Mouse (Mus musculus) bone marrow macrophage, adult 2 months (primary cell): ENCODE measurements at regions not wholly inside any gene's neighbourhood (a gene's known extent, or its start where the extent isn't known, plus 50 kb on each side); places are given as distances from the start of the nearest gene placed in this dataset.

Experiments
- CTCF ChIP-seq: IDR thresholded peaks from 2 replicates; pipeline ENCODE4 v1.5.1; 2012; ENCODE audit warnings: low read depth, mild to moderate bottlenecking, low read length, moderate library complexity
- POLR2A ChIP-seq: IDR thresholded peaks from 2 replicates; pipeline ENCODE4 v1.6.1; 2012; ENCODE audit warnings: mild to moderate bottlenecking, low read depth, low read length, borderline replicate concordance

DNA sequence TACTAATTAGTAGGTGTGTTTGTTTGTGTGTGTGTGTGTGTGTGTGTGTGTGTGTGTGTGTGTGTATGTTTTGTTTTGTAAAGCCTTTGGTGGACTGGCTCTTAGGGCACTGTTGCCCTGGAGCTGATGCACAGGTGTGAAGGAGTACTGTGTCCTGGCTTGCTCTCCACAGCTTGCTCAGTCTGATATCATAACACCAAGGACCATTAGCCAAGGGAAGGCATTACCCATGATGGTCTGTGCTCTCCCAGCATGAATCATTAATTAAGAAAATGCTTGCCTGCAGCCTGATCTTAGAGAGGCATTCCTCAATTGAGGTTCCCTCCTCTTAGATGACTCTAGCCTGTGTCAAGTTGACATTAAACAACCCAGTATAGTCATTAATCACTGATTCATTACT is 54.7 kb downstream of the Spry2 start:
- TF ChIP-seq CTCF (no peak), POLR2A (no peak)
